In genomic region chr9:116618886-116619285, GRCm38 (mm10) we compare ENCODE assay signal across 33 mouse cellular contexts.
"Had no signal": no experiment of that assay in that cellular context is flagged by ENCODE, and none has a peak within 500 bp of the region (broad histone marks: within the 10 kb centered on the region; RNA-seq: fewer than 3 reads in every experiment).

No protein-coding gene starts in this region.

- H3K36me3 ChIP-seq: heart, embryonic 12.5 days; heart, embryonic 15.5 days; hindbrain, embryonic 10.5 days; hindbrain, embryonic 12.5 days; hindbrain, embryonic 13.5 days; hindbrain, embryonic 15.5 days; intestine, embryonic 15.5 days; kidney, embryonic 15.5 days had no signal

- DNase-seq: heart, postnatal 10 days; heart, postnatal 14 days; heart, postnatal 36 days; heart, postnatal 4 days; kidney, adult 11 months; kidney, adult 18-20 months; kidney, adult 2 months; kidney, adult 8-10 months; kidney, adult 9 months; kidney, postnatal 10 days; kidney, postnatal 14 days; kidney, postnatal 25 days; kidney, postnatal 36 days; kidney, postnatal 4 days; layer of hippocampus, postnatal 36 days had no signal

- H3K27ac ChIP-seq: heart, embryonic 13.5 days; heart, embryonic 15.5 days; hindbrain, embryonic 10.5 days; hindbrain, embryonic 12.5 days; hindbrain, embryonic 13.5 days; hindbrain, embryonic 14.5 days; hindbrain, embryonic 15.5 days; hindbrain, postnatal 0 days; intestine, embryonic 15.5 days; kidney, embryonic 15.5 days; kidney, postnatal 0 days; layer of hippocampus, adult 2 months; left cerebral cortex, adult 2 months had no signal

- H3K4me3 ChIP-seq: heart, embryonic 12.5 days; heart, embryonic 13.5 days; heart, embryonic 15.5 days; hindbrain, embryonic 10.5 days; hindbrain, embryonic 12.5 days; hindbrain, embryonic 13.5 days; hindbrain, embryonic 15.5 days; intestine, embryonic 15.5 days; kidney, embryonic 15.5 days; layer of hippocampus, adult 2 months; left cerebral cortex, adult 2 months had no signal

- H3K4me1 ChIP-seq: hindbrain, embryonic 15.5 days; intestine, embryonic 15.5 days; kidney, embryonic 15.5 days had no signal

- H3K9ac ChIP-seq: heart, embryonic 12.5 days; heart, embryonic 13.5 days; heart, embryonic 15.5 days; hindbrain, embryonic 12.5 days; hindbrain, embryonic 13.5 days; hindbrain, embryonic 14.5 days; hindbrain, embryonic 15.5 days; intestine, embryonic 15.5 days; kidney, embryonic 15.5 days had no signal

- ATAC-seq: hindbrain, embryonic 16.5 days; hindbrain, postnatal 0 days; inflammation-experienced regulatory T-cells, adult 6 months; intestine, embryonic 15.5 days; intestine, embryonic 16.5 days; intestine, postnatal 0 days had no signal

- H3K27me3 ChIP-seq: heart, embryonic 12.5 days; heart, embryonic 13.5 days; heart, embryonic 15.5 days; hindbrain, embryonic 12.5 days; hindbrain, embryonic 13.5 days; hindbrain, embryonic 15.5 days; intestine, embryonic 15.5 days; kidney, embryonic 15.5 days had no signal
